Mouse (Mus musculus): Measurements from ENCODE around the gene Loxl1. TPM values are rescaled to one million over a fixed set of nuclear protein-coding genes. Genes with fewer than 3 reads are reported as not detected.
A peak's percentile ranks its signal among the peaks of the same experiment; 100 is the strongest.
"Not testable (repeated sequence)": the region's sequence is repeated elsewhere in the genome, so short reads cannot be mapped to it uniquely, and the experiment has no call there.

The Loxl1 gene
- polyA plus RNA-seq, 2 experiments from 2014 or later, result not detected

DNA sequence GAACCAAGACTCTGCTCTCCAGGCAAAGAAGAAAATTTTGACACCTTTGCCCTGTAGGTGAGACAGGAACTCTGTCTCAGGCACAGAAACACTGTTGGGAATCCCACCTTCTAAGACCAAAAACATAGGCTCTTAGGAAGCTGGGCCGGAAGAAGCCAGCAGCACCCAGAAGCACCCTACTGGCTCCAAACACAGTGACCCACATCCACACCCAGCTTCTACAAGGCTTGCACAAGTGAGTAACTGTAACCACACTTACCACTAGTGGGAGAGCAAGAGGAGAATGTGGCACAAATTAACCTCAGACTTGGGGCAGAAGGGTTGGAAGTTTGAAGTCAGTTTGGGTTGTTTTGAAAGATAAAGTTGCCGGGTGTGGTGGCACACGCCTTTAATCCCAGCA lies 37.2 kb downstream of the Loxl1 start:
- peak; percentile 27 for ATAC-seq

GRCm38 (mm10) chr9:58275115-58275774 lies 37.7 kb downstream of the Loxl1 start:
- peak; percentile 73 for ATAC-seq

GRCm38 (mm10) chr9:58274626-58275025 lies 38.4 kb downstream of the Loxl1 start:
- ATAC-seq, result no peak

DNA sequence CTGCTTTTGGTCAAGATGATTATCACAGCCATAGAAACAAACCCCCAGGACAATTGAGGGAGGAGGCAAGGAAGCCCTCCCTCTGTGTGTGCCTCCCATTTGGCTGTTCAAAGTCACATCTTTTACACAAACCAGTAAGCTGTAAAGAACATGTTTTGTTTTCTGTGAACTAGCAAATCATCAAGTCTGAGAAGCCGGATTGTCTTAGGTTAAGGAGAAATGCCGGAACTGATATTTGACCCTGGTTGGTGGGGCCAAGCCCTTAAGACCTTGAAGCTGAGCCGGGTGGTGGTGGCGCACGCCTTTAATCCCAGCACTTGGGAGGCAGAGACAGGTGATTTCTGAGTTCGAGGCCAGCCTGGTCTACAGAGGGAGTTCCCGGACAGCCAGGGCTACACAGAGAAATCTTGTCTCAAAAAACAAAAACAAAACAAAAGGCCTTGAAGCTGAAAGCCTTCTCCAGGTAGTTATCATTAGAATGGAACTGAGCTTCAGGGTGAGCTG lies 38.8 kb downstream of the Loxl1 start:
- no peak for ATAC-seq

DNA sequence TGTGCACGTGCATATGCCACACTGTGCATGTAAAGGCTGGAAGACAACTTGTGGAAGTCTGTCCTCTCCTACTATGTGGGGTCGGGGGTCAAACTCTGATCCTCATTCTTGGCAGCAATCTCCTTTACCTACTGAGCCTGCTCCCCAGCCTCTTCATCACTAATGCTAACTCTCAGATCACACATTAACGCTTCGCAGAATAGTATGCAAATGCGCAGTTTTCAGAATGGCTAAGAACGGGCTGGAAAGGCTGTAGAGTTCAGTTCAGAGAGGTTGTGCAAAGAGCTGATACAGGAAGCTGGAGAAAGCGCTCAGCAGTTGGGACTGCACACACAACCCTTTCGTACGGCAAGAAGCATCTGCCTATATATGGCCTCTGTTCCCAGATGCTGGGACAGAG lies 40.1 kb downstream of the Loxl1 start:
- no peak for ATAC-seq

DNA sequence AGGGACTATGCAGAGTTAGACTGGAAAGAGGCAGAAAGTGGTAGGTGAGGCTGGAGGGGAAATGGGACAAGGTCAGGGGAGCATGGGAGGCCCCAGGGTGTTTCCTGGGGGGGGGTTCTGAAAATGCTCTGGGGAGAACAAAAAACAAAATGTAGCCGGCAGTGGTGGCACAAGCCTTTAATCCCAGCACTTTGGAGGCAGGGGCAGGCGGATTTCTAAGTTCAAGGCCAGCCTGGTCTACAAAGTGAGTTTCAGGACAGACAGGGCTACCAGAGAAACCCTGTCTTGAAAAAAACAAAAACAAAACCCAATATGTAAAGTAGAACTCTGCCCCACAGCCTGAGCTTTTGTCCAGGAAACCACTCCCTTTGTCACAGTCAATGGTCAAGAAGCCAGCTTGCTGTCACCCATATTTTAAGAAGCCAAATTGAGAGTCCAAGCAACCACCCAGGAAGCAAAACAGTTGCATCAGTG lies 40.9 kb downstream of the Loxl1 start:
- no peak for ATAC-seq

GRCm38 (mm10) chr9:58271551-58271950 lies 41.4 kb downstream of the Loxl1 start:
- not testable (repeated sequence) for ATAC-seq

- peak; percentile 79 for ATAC-seq
These were observed 41.9 kb downstream of the Loxl1 start for GRCm38 (mm10) chr9:58271109-58271508.

DNA sequence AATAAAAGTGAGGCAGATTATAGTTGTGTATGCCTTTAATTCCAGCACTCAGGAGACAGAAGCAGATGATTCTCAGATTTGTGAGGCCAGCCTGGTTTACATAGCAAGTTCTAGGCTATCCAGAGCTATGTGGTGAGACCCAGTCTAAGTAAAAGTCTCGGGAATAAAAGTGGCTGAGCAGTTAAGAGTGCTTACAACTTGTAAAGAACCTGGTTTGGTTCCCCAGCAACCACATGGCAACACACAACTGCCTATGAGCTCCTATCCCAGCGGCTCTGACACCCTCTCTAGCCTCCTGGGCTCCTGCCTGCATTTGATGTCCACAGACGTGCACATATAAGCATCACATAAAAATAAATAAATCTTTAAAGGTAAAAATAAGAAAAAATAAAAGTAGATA lies 42.9 kb downstream of the Loxl1 start:
- ATAC-seq, result no peak

- peak; percentile 35 for ATAC-seq
These were observed 44.3 kb downstream of the Loxl1 start for GRCm38 (mm10) chr9:58268384-58269313.

- no peak for ATAC-seq
These were observed 45.9 kb downstream of the Loxl1 start for GRCm38 (mm10) chr9:58267046-58267445.

DNA sequence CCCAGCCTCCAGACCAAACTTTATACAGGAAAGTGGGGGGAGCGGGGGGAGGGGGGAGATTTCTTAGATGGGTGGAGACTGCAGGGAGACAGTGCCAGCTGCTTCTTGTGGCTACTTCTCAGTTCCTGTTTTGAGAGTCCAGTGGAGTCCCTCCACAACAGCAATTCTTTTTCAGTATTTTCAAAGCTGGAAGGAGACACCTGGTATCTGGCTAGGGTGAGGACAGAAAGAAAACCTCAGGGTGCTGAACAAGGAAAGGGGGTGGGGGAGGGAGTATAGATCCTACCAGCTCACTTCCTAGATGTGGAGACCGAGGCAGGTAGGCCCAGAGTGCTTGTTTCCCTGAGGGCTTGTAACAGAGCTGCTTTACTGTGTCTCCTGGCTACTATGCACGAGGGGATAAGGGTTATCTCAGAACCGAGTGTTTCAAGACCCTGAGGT lies 46.4 kb downstream of the Loxl1 start:
- ATAC-seq, result no peak

GRCm38 (mm10) chr9:58265368-58265767 lies 47.6 kb downstream of the Loxl1 start:
- ATAC-seq, result no peak

GRCm38 (mm10) chr9:58262507-58262906 lies 50.5 kb downstream of the Loxl1 start:
- ATAC-seq, result no peak

DNA sequence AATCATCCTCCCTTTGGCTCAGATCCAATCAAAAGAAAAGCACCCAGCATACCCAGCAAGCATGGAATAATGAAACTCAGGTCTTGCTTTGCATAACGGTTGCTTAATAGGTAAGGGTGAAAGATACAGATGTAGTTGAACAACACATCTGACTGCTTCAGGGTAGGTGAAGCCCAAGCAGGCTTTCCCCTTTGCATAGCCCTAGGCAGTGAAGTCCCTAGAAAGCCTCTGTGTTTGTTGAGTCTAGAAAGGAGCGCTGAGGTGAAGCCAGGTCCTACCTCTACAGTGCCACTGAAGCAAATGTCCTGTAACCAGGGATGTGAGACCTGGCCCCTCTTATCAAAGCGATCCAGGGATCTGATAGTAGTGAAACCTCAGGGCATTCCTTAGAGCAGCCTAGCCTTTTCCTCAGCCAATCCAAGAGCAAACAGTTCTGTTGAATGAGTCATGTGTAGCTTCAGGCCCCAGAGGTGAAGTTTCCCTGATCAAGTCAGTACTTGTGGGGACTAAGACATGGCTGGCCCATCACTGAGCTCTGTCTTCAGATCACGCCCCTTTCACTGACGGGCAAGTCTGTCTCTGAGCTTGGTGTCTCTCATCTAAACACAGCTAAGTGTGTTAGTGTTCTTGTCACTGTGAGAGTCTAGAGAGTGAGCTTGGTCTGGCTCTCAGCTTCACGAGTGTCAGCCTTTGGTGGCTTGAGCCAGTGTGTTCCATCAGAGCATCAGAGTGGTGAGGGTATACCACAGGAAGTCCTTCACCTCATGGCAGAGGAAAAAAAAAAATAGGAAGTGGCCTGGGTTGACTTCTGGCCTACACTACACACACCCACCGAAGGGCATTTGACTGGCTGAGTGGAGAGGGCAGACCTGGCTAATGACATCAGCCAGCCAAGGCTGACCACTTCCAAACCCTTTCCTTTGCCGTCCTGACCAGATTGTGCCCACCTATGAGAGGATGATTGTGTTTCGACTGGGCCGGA lies 57.0 kb downstream of the Loxl1 start:
- ATAC-seq, result no peak

DNA sequence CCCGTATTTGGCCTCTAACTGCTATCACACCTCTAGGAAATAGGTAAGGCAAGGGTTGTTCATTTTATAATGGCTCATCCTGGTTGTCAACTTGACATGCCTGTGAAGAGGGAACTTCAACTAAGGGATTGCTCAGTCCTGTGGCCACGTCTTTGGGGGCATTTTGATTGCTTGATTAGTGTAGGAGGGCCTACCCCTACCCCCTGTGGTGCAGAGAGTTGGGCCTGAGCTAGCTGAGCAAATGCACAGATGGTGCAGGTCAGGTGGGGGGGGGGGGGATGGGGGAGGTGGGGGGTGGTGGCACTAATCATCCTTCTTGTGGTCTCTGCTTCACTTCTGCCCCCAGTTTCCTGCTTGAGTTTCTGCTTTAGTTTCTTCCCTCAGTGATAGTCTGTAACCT lies 57.9 kb downstream of the Loxl1 start:
- no peak for ATAC-seq

GRCm38 (mm10) chr9:58253805-58254122 lies 59.2 kb downstream of the Loxl1 start:
- ATAC-seq, result not testable (repeated sequence)

DNA sequence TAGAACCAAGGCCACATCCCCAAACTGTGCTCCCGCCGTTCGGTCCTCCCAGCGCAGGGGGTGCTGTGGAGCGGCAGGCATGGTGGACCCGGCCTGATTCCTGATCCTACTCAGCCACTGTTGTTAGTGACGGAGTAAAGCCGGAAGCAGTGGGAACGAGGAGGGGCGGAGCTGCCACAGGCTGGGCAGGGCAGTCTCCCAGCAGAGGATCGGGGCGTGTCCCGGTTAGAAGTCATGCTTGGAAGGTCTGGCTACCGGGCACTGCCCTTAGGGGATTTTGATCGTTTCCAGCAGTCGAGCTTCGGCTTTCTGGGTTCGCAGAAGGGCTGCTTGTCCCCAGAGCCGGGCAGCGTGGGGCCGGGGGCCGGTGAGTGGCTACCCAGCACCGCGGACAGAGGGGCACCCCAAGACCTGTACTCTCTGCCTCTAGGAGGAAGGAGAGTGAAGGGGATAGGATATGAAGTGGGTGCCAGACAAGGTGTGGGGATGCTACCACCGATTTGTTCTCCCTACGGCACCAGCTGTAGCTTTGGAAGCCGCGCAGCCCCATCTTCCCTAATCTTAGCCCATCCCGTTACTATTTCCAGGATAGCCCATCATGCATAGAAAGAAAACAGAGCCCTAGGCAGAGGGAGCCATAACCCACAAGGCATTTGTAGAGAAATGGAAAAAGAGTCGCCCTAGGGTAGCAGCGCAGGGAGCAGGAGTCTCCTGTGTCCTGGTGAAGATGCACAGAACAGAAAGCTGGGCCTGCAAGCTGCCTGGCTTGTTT lies 59.8 kb downstream of the Loxl1 start, which contains the start of gene Stoml1:
TSS of gene Stoml1 (plus strand) at position 132 of the 772 bp plus-strand sequence.
- ATAC-seq, result peak; percentile 94

DNA sequence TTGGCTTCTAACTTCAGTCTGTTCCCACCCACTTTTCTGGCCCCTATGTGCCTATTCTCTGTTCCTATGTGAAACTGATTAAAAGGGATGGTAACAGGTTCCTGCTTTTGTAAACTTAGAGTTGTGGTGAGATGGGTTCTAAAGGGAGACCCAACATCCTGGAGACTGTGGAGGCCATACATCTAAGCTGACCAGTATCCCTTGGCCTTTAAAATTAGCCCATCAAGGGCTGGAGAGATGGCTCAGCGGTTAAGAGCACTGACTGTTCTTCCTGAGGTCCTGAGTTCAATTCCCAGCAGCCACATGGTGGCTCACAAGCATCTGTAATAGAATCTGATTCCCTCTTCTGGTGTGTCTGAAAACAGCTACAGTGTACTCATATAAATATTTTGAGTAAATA lies 62.3 kb downstream of the Loxl1 start:
- ATAC-seq, result not testable (repeated sequence)

DNA sequence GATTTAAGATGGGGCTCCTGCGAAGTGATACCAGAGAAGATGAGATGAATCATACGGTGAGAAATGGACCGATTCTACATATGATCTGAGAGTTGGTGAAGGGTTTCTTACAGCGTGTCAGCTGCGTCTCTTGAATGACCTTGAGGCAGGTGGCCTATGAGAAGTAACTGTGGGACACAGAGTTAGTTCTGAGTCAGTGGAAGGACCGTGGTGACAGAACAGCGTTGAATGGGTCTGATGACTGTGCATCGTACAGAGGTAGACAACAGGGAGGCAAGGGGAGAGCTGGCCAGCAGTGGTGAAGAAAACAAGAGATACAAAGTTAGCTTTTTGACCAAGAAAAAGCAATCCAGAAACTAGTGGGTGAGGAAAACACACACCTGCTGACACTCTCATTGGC lies 62.7 kb downstream of the Loxl1 start:
- no peak for ATAC-seq

GRCm38 (mm10) chr9:58249592-58250192 lies 63.3 kb downstream of the Loxl1 start, which contains the start of gene Pml:
Gene Pml, minus strand, starts transcription at chr9:58249786.
- peak; percentile 62 for ATAC-seq
